Mouse (Mus musculus): ENCODE measurements around the gene Lrrc38.

- TF ChIP-seq CTCF (IDR thresholded peaks at IDR 0.05; ENCODE audit: extremely low read depth, insufficient read length, insufficient replicate concordance, low read depth, low read length): no peak
- TF ChIP-seq POLR2A (IDR thresholded peaks at IDR 0.05; ENCODE audit: low read depth, low read length): no peak
Measured at GRCm38 (mm10) chr4:143302279-143302890, 47.2 kb upstream of the Lrrc38 start.
